Mouse (Mus musculus) heart, embryonic 11.5 days (tissue): Measurements from ENCODE around the gene Prrg2. TPM values are rescaled to one million over a fixed set of nuclear protein-coding genes. Genes with fewer than 3 reads are reported as not detected.
"Not testable (repeated sequence)": the region's sequence is repeated elsewhere in the genome, so short reads cannot be mapped to it uniquely, and the experiment has no call there.

ENCODE experiments used
- ATAC-seq: fragments of 200-750 bp; cut with Nextera tagmentation; replicated peaks from 2 replicates; pipeline ENCODE4 v1.8.0; 2017; ENCODE audit warnings: moderate library complexity; ENCODE audit not compliant: insufficient number of reproducible peaks, low FRiP score, low TSS enrichment
- H3K27ac ChIP-seq: fragments of 300-500 bp; sonication (generic); 2 replicates; pipeline ENCODE4 v1.5.1; 2014; ENCODE audit warnings: mild to moderate bottlenecking, low read depth, low read length
- H3K27me3 ChIP-seq: fragments of 300-500 bp; sonication (generic); 2 replicates; pipeline ENCODE4 v1.6.1; 2014; ENCODE audit warnings: mild to moderate bottlenecking, low read length, mixed read lengths; ENCODE audit not compliant: control insufficient read depth, insufficient read depth
- H3K36me3 ChIP-seq: fragments of 300-500 bp; sonication (generic); 2 replicates; pipeline ENCODE4 v1.6.1; 2014; ENCODE audit warnings: mild to moderate bottlenecking, low read length, moderate library complexity, mixed read lengths; ENCODE audit not compliant: control insufficient read depth, insufficient read depth
- H3K4me1 ChIP-seq: fragments of 300-500 bp; sonication (generic); 2 replicates; pipeline ENCODE4 v1.6.1; 2014; ENCODE audit warnings: low read length; ENCODE audit not compliant: control insufficient read depth, insufficient read depth
- H3K4me2 ChIP-seq: fragments of 300-500 bp; sonication (generic); 2 replicates; pipeline ENCODE4 v1.6.1; 2014; ENCODE audit warnings: mild to moderate bottlenecking, moderate library complexity
- H3K4me3 ChIP-seq: fragments of 300-500 bp; sonication (generic); 2 replicates; pipeline ENCODE4 v1.5.1; 2014; ENCODE audit warnings: low read depth, low read length
- H3K9ac ChIP-seq: fragments of 300-500 bp; sonication (generic); 2 replicates; pipeline ENCODE4 v1.6.1; 2014; ENCODE audit warnings: mild to moderate bottlenecking, low read depth, low read length, moderate library complexity
- H3K9me3 ChIP-seq: fragments of 300-500 bp; sonication (generic); replicated peaks from 2 replicates; pipeline ENCODE4 v1.6.1; 2016; ENCODE audit warnings: low read length; ENCODE audit not compliant: control insufficient read depth
- WGBS: fragments of 180-500 bp; shearing (Covaris S2); extraction: QIAGEN DNeasy Blood & Tissue Kit; methylation state at CpG from one replicate; pipeline ENCODE4 v1.1.7; 2014; ENCODE audit not compliant: insufficient replicate concordance; 5-methylcytosine and 5-hydroxymethylcytosine counted together
- polyA plus RNA-seq: library from polyadenylated mRNA; unstranded; fragments of >200 nt; fragmentation: Nextera tagmentation; extraction: Ambion mirVana; gene quantifications from 2 replicates; pipeline ENCODE4 v1.2.1, GENCODE M21; 2014

Prrg2 gene
- polyA plus RNA-seq, result 11.7 and 13.3 TPM in 2 replicates

DNA sequence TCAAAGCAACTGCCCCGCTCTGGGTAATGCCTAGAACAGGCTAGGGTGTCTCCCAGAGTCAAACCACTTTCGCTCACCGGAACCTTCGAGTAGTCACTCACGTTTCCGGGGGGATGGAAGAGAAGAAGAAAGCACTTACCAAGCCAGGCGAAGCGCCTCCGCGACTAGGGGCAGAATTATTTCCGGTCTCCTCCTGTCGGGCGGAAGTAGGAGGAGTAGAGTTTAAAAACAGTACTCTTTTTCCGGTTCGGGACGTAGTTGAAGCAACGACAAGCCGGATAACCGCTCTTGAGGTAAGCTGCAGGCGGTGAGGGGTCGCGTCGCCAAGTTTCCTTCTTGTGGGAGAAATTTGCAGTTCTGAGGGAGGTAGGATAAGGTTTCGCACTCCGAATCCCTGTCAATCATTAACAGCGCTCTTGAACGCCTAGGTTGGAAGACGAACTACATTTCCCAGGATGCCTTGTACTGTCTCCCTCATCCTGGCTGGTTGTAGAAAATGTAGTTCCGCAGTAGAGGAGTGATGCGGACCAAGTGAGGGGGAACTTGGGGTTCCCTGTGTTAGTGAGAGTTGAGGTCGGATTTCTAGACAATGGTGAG is at the start of gene Prrg2, which contains the start of gene Nosip:
Gene Prrg2, minus strand, starts transcription at position 439 of the 597 bp plus-strand sequence.
Gene Nosip, plus strand, starts transcription at position 191 of the 597 bp plus-strand sequence.
- Histone ChIP-seq H3K27me3 (no peaks in the 10 kb centered on the region), H3K4me1 (peaks cover 12% of the 10 kb centered on the region), H3K9ac (peak within 1 kb of the TSS; percentile 81), H3K27ac (peak within 1 kb of the TSS; percentile 63), H3K4me2 (peak within 1 kb of the TSS; percentile 66), H3K4me3 (peak within 1 kb of the TSS; percentile 62), H3K36me3 (no peaks in the 10 kb centered on the region), H3K9me3 (no peaks in the 10 kb centered on the region)
- ATAC-seq, result peak; percentile 85
- WGBS, result under 1% methylated on average over 31 of the region's 31 CpGs

- 60% methylated on average over 2 of the region's 2 CpGs for WGBS
- no peaks in the 10 kb centered on the region for H3K36me3 ChIP-seq
Observed at GRCm38 (mm10) chr7:45111940-45112339, 49.5 kb upstream of the Prrg2 start.

DNA sequence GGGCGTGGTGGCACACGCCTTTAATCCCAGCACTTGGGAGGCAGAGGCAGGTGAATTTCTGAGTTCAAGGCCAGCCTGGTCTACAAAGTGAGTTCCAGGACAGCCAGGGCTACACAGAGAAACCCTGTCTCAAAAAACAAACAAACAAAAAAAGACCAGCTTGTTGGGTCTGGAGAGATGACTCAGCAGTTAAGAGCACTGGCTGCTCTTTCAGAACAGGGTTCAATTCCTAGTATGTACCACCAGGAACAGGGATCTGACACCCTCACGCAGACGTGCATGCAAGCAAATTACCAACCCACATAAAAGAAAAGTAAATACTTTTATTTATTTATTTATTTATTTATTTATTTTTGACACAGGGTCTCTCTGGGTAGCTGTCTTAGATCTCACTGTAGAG is 47.6 kb upstream of the Prrg2 start:
- H3K9me3 ChIP-seq, H3K36me3 ChIP-seq, H3K4me3 ChIP-seq, ATAC-seq, H3K27ac ChIP-seq, H3K4me1 ChIP-seq, H3K9ac ChIP-seq, H3K27me3 ChIP-seq, H3K4me2 ChIP-seq: not testable (repeated sequence)
- 85% methylated on average over 4 of the region's 4 CpGs for WGBS

More at GRCm38 (mm10) chr7:45111940-45112339, 49.5 kb upstream of the Prrg2 start:
- H3K27ac ChIP-seq, result no peak overlapping the region
- H3K27me3 ChIP-seq, result no peaks in the 10 kb centered on the region
- no peak overlapping the region for H3K4me3 ChIP-seq
- peaks cover 7% of the 10 kb centered on the region; the same call in 1 of the 2 replicates for H3K4me1 ChIP-seq
- H3K4me2 ChIP-seq, result no peak overlapping the region
- ATAC-seq, result no peak
- no peaks in the 10 kb centered on the region for H3K9me3 ChIP-seq
- H3K9ac ChIP-seq, result no peak overlapping the region

DNA sequence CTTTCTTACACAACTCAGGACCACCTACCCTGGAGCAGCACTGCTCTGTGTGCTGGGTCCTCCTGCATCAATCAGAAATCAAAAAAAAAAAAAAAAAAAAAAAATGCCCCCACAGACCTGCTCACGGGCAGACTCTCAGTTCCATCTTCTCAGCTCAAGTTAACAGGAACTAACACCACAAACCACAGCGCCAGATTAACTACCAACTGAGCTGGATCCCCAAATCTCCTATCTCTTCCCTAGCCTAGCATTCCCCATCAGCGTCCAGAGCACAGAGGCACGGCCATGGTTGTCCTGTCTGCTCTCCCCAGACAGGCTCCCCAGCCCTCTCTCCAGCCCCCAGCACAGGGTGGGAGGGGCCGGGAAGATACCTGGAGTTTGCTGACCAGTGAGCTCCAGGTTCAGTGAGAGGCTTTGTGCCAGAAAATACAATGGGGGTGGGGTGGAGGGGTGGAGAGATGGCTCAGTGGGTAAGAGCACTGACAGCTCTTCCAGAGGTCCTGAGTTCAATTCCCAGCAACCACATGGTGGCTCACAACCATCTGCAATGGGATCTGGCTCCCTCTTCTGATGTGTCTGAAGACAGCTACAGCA is 44.7 kb upstream of the Prrg2 start:
- Histone ChIP-seq H3K4me1 (peaks cover 10% of the 10 kb centered on the region), H3K4me3 (no peak overlapping the region), H3K9ac (no peak overlapping the region), H3K27me3 (no peaks in the 10 kb centered on the region), H3K9me3 (no peaks in the 10 kb centered on the region), H3K27ac (no peak overlapping the region), H3K4me2 (no peak overlapping the region), H3K36me3 (no peaks in the 10 kb centered on the region)
- WGBS, result 46% methylated on average over 5 of the region's 5 CpGs
- ATAC-seq, result no peak

- no peaks in the 10 kb centered on the region for H3K36me3 ChIP-seq
- no peaks in the 10 kb centered on the region for H3K9me3 ChIP-seq
- peaks cover 10% of the 10 kb centered on the region for H3K4me1 ChIP-seq
- H3K9ac ChIP-seq, result no peak overlapping the region
- H3K4me2 ChIP-seq, result no peak overlapping the region
- no peaks in the 10 kb centered on the region for H3K27me3 ChIP-seq
- no peak overlapping the region for H3K4me3 ChIP-seq
- WGBS, result 56% methylated on average over 6 of the region's 6 CpGs
- H3K27ac ChIP-seq, result no peak overlapping the region
- ATAC-seq, result no peak
Observed at GRCm38 (mm10) chr7:45106441-45106840, 44.0 kb upstream of the Prrg2 start.

DNA sequence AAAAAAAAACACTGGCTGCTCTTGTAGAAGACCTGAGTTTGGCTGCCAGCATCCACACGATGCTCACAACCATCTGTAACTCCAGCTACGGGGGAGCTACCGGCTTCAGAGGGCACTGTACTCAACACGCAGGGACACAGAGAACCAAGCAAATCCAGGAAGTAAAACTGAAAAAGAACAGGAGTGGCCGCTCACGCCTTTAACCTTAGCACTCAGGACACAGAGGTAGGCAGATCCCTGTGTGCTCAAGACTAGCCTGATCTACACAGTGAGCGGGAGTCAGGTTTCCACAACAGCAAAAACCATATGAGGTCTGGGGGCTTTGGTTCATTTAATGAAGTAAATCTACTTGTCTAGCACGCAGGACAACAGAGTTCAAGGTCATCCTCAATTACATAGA is 43.0 kb upstream of the Prrg2 start:
- no peaks in the 10 kb centered on the region for H3K36me3 ChIP-seq
- H3K4me2 ChIP-seq, result no peak overlapping the region
- no peak overlapping the region for H3K9ac ChIP-seq
- H3K27me3 ChIP-seq, result no peaks in the 10 kb centered on the region
- ATAC-seq, result no peak
- no peak overlapping the region for H3K27ac ChIP-seq
- H3K4me3 ChIP-seq, result no peak overlapping the region
- H3K4me1 ChIP-seq, result peaks cover 10% of the 10 kb centered on the region
- 76% methylated on average over 8 of the region's 8 CpGs for WGBS
- no peaks in the 10 kb centered on the region for H3K9me3 ChIP-seq

DNA sequence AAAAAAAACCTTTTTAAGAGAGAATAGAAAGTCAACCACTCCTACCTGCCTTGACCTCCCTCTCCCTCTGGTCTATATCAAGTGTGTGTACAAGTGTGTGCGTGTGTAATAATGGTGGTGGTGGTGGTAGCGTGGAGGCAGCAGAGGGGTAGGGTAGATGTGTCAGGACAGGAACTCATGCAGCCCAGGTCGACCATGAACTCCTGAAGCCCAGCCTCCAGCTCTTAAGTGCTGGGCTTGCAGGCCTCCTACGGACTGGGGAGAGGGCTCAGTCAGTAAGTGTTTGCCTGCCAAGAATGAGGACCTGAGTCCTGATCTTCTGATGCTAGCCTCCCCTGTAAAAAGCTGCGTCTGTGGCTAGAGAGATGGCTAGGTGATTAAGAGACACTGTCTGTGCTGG is 42.5 kb upstream of the Prrg2 start:
- no peaks in the 10 kb centered on the region for H3K9me3 ChIP-seq
- no peak for ATAC-seq
- 62% methylated on average over 5 of the region's 5 CpGs for WGBS
- H3K27me3 ChIP-seq, result no peaks in the 10 kb centered on the region
- H3K27ac ChIP-seq, result no peak overlapping the region
- H3K9ac ChIP-seq, result no peak overlapping the region
- H3K4me1 ChIP-seq, result peaks cover 10% of the 10 kb centered on the region
- H3K4me3 ChIP-seq, result no peak overlapping the region
- H3K36me3 ChIP-seq, result no peaks in the 10 kb centered on the region
- no peak overlapping the region for H3K4me2 ChIP-seq

DNA sequence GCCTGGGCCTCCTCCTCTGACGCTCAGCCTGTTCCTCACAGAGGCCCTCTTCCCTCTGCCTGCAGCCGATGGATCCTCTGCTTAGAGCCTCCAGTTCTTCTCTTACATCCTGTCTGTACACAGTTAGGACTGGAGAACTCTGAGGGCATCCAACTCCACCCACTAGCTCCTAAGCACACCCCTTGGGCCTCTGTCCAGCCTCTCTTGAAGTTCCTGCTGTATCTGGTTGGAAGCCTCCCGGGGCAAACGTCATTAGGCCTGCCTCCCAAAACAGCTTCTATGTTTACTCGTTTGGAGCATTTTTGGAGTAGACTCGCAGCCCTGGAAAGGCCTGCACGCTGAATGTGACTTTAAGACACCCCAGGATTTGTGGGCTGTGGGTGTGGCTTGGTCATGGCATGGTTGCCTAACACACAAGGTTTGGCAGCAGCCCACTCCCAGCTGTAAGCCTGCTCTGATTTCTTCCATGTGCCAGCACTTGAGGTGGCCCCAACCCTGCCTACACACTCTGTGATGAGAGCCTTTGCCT is 41.2 kb upstream of the Prrg2 start, which contains the start of gene Fcgrt:
Gene Fcgrt, minus strand, starts transcription at position 200 of the 529 bp plus-strand sequence.
- peak; percentile 68 for ATAC-seq
- H3K9ac ChIP-seq, result peak within 1 kb of the TSS; percentile 54
- H3K4me1 ChIP-seq, result peaks cover 10% of the 10 kb centered on the region
- no peaks in the 10 kb centered on the region for H3K9me3 ChIP-seq
- no peak within 1 kb of the TSS for H3K4me3 ChIP-seq
- no peaks in the 10 kb centered on the region for H3K27me3 ChIP-seq
- H3K27ac ChIP-seq, result peak within 1 kb of the TSS; percentile 73
- H3K36me3 ChIP-seq, result no peaks in the 10 kb centered on the region
- 48% methylated on average over 7 of the region's 7 CpGs for WGBS
- peak within 1 kb of the TSS; percentile 36 for H3K4me2 ChIP-seq
